Mouse (Mus musculus) brain, adult 2 months (tissue): Measurements from ENCODE around the gene Usp47.

Source experiments
- DNase-seq: peaks from one replicate; pipeline ENCODE4 v3.0.0; 2011; ENCODE audit warnings: low read depth, low spot score

Gene Usp47

GRCm38 (mm10) chr7:112121866-112122500 is 98.7 kb downstream of the Usp47 start:
- DNase-seq = peak; percentile 92

GRCm38 (mm10) chr7:112123612-112124011 is 100.3 kb downstream of the Usp47 start:
- peak; percentile 89 for DNase-seq

- no peak for DNase-seq
Observed at GRCm38 (mm10) chr7:112125625-112126260, 102.4 kb downstream of the Usp47 start.

- no peak for DNase-seq
Observed at GRCm38 (mm10) chr7:112127085-112127637, 103.9 kb downstream of the Usp47 start.

- DNase-seq = peak; percentile 53
Observed at GRCm38 (mm10) chr7:112127954-112128353, 104.7 kb downstream of the Usp47 start.

- no peak for DNase-seq
Observed at GRCm38 (mm10) chr7:112128810-112129209, 105.5 kb downstream of the Usp47 start.

GRCm38 (mm10) chr7:112129851-112130250 is 106.5 kb downstream of the Usp47 start:
- peak; percentile 75 for DNase-seq

GRCm38 (mm10) chr7:112130660-112131059 is 107.4 kb downstream of the Usp47 start:
- no peak for DNase-seq

GRCm38 (mm10) chr7:112132005-112132404 is 108.7 kb downstream of the Usp47 start:
- no peak for DNase-seq

GRCm38 (mm10) chr7:112133277-112133676 is 110.0 kb downstream of the Usp47 start:
- DNase-seq = peak; percentile 52

- no peak for DNase-seq
Observed at GRCm38 (mm10) chr7:112135161-112135560, 111.9 kb downstream of the Usp47 start.

- no peak for DNase-seq
Observed at GRCm38 (mm10) chr7:112136537-112136936, 113.2 kb downstream of the Usp47 start.

GRCm38 (mm10) chr7:112138168-112138508 is 114.8 kb downstream of the Usp47 start:
- no peak for DNase-seq

GRCm38 (mm10) chr7:112138509-112139405 is 115.5 kb downstream of the Usp47 start:
- no peak for DNase-seq

GRCm38 (mm10) chr7:112140725-112141124 is 117.4 kb downstream of the Usp47 start:
- DNase-seq = no peak

- DNase-seq = no peak
Observed at GRCm38 (mm10) chr7:112142616-112143015, 119.3 kb downstream of the Usp47 start.

GRCm38 (mm10) chr7:112143090-112143500 is 119.8 kb downstream of the Usp47 start:
- DNase-seq = no peak

GRCm38 (mm10) chr7:112143978-112144377 is 120.7 kb downstream of the Usp47 start:
- no peak for DNase-seq

- no peak for DNase-seq
Observed at GRCm38 (mm10) chr7:112144646-112145179, 121.4 kb downstream of the Usp47 start.

GRCm38 (mm10) chr7:112147979-112148378 is 124.7 kb downstream of the Usp47 start:
- DNase-seq = no peak

- DNase-seq = no peak
Observed at GRCm38 (mm10) chr7:112149113-112149512, 125.8 kb downstream of the Usp47 start.

GRCm38 (mm10) chr7:112154445-112154844 is 131.1 kb downstream of the Usp47 start:
- no peak for DNase-seq
